Mouse (Mus musculus) hindbrain, embryonic 10.5 days (tissue): ENCODE results near the gene Fam171a2. TPM values are rescaled to one million over a fixed set of nuclear protein-coding genes. Genes with fewer than 3 reads are reported as not detected.
A peak's percentile ranks its signal among the peaks of the same experiment; 100 is the strongest.

ENCODE experiments used
- DNase-seq: peaks from one replicate; pipeline ENCODE4 v3.0.0-alpha.2; 2017; ENCODE audit warnings: low spot score
- H3K27ac ChIP-seq: fragments of 300-500 bp; sonication (generic); 2 replicates; pipeline ENCODE4 v1.5.1; 2016; ENCODE audit warnings: mild to moderate bottlenecking, moderate library complexity
- H3K27me3 ChIP-seq: fragments of 300-500 bp; sonication (generic); 2 replicates; pipeline ENCODE4 v1.6.1; 2016; ENCODE audit warnings: mild to moderate bottlenecking; ENCODE audit not compliant: poor library complexity, insufficient read depth, severe bottlenecking
- H3K36me3 ChIP-seq: fragments of 300-500 bp; sonication (generic); 2 replicates; pipeline ENCODE4 v1.6.1; 2016; ENCODE audit warnings: mild to moderate bottlenecking, moderate library complexity
- H3K4me1 ChIP-seq: fragments of 300-500 bp; sonication (generic); replicated peaks from 2 replicates; pipeline ENCODE4 v1.6.1; 2016; ENCODE audit warnings: mild to moderate bottlenecking
- H3K4me3 ChIP-seq: fragments of 300-500 bp; sonication (generic); 2 replicates; pipeline ENCODE4 v1.5.1; 2016; ENCODE audit warnings: mild to moderate bottlenecking, moderate library complexity
- H3K9me3 ChIP-seq: fragments of 300-500 bp; sonication (generic); 2 replicates; pipeline ENCODE4 v1.6.1; 2016; ENCODE audit warnings: mild to moderate bottlenecking, moderate library complexity
- WGBS: fragments of 180-500 bp; shearing (Covaris S2); methylation state at CpG from one replicate; pipeline ENCODE4 v1.1.7; 2016; 5-methylcytosine and 5-hydroxymethylcytosine counted together
- polyA plus RNA-seq: library from polyadenylated mRNA; unstranded; fragments of >200 nt; fragmentation: Nextera tagmentation; extraction: Ambion mirVana; gene quantifications from 2 replicates; pipeline ENCODE4 v1.2.1, GENCODE M21; 2016

Fam171a2 gene
- polyA plus RNA-seq, 1 experiment from 2014 or later, result 8.3 TPM

GRCm38 (mm10) chr11:102437120-102438061 is 10.1 kb downstream of the Fam171a2 start:
- Histone ChIP-seq H3K36me3 (peaks cover 95% of the 10 kb centered on the region), H3K9me3 (no peaks in the 10 kb centered on the region), H3K27me3 (peaks cover 50% of the 10 kb centered on the region), H3K27ac (peak overlapping the region; percentile 79), H3K4me3 (peak overlapping the region; percentile 53), H3K4me1 (peaks cover 46% of the 10 kb centered on the region)
- 1% methylated on average over 87 of the region's 87 CpGs for WGBS
- peak; percentile 76 for DNase-seq

- DNase-seq, result no peak
- WGBS, result 88% methylated on average over 10 of the region's 10 CpGs
- H3K4me3 ChIP-seq, result no peak overlapping the region
- peaks cover 51% of the 10 kb centered on the region for H3K4me1 ChIP-seq
- H3K36me3 ChIP-seq, result peaks cover 85% of the 10 kb centered on the region
- no peaks in the 10 kb centered on the region for H3K9me3 ChIP-seq
- peaks cover 50% of the 10 kb centered on the region for H3K27me3 ChIP-seq
- H3K27ac ChIP-seq, result no peak overlapping the region
Observed at GRCm38 (mm10) chr11:102436471-102436790, 11.1 kb downstream of the Fam171a2 start.

DNA sequence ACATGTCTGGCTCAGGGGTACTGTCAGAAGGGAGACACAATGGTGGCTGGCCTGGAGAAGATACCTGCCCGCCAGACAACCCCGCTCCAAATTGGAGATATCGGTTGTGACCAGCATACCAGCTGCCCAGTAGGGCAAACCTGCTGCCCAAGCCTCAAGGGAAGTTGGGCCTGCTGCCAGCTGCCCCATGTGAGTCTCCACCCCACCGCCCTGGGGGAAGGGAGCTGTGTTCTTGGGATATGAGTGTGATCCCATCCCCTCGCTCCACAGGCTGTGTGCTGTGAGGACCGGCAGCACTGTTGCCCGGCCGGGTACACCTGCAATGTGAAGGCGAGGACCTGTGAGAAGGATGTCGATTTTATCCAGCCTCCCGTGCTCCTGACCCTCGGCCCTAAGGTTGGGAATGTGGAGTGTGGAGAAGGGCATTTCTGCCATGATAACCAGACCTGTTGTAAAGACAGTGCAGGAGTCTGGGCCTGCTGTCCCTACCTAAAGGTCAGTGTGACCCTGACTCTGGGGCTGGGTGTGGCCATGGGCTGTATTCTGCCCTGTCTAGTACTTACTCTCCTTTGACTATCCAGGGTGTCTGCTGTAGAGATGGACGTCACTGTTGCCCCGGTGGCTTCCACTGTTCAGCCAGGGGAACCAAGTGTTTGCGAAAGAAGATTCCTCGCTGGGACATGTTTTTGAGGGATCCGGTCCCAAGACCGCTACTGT is 11.6 kb downstream of the Fam171a2 start:
- H3K4me3 ChIP-seq, result no peak overlapping the region
- H3K36me3 ChIP-seq, result peaks cover 80% of the 10 kb centered on the region
- WGBS, result 93% methylated on average over 18 of the region's 18 CpGs

GRCm38 (mm10) chr11:102434816-102435705 is 12.4 kb downstream of the Fam171a2 start:
- WGBS, result 93% methylated on average over 11 of the region's 11 CpGs
- no peak for DNase-seq
- no peak overlapping the region for H3K27ac ChIP-seq
- no peaks in the 10 kb centered on the region for H3K9me3 ChIP-seq
- H3K4me3 ChIP-seq, result no peak overlapping the region
- H3K4me1 ChIP-seq, result peaks cover 64% of the 10 kb centered on the region
- peaks cover 42% of the 10 kb centered on the region for H3K27me3 ChIP-seq
- peaks cover 72% of the 10 kb centered on the region for H3K36me3 ChIP-seq

More for the DNA sequence above, 11.6 kb downstream of the Fam171a2 start:
- Histone ChIP-seq H3K4me1 (peaks cover 56% of the 10 kb centered on the region), H3K27me3 (peaks cover 47% of the 10 kb centered on the region), H3K27ac (no peak overlapping the region), H3K9me3 (no peaks in the 10 kb centered on the region)
- DNase-seq, result no peak

DNA sequence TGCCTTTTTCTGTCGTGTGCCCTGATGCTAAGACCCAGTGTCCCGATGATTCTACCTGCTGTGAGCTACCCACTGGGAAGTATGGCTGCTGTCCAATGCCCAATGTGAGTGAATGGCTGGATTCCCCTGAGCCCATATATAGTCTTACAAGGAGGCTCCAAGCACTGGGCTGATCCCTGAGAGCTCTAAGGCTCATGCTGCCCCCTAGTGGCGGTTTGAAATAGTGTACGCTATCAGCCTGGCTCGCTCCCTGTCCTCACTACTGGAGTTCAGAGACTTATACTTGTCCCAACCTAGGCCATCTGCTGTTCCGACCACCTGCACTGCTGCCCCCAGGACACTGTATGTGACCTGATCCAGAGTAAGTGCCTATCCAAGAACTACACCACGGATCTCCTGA is 13.1 kb downstream of the Fam171a2 start:
- Histone ChIP-seq H3K9me3 (no peaks in the 10 kb centered on the region), H3K4me3 (no peak overlapping the region), H3K4me1 (peaks cover 66% of the 10 kb centered on the region), H3K27ac (no peak overlapping the region), H3K27me3 (peaks cover 35% of the 10 kb centered on the region), H3K36me3 (peaks cover 65% of the 10 kb centered on the region)
- peak; percentile 87 for DNase-seq
- WGBS, result 10% methylated on average over 7 of the region's 7 CpGs

GRCm38 (mm10) chr11:102433866-102434265 is 13.6 kb downstream of the Fam171a2 start:
- Histone ChIP-seq H3K36me3 (peaks cover 60% of the 10 kb centered on the region), H3K4me1 (peaks cover 65% of the 10 kb centered on the region), H3K27ac (no peak overlapping the region), H3K4me3 (no peak overlapping the region), H3K9me3 (no peaks in the 10 kb centered on the region), H3K27me3 (peaks cover 35% of the 10 kb centered on the region)
- 93% methylated on average over 7 of the region's 7 CpGs for WGBS
- DNase-seq, result no peak

GRCm38 (mm10) chr11:102432896-102433295 is 14.6 kb downstream of the Fam171a2 start:
- H3K4me3 ChIP-seq, result no peak overlapping the region
- no peaks in the 10 kb centered on the region for H3K9me3 ChIP-seq
- DNase-seq, result no peak
- peaks cover 50% of the 10 kb centered on the region for H3K36me3 ChIP-seq
- H3K4me1 ChIP-seq, result peaks cover 55% of the 10 kb centered on the region
- no peak overlapping the region for H3K27ac ChIP-seq
- 96% methylated on average over 6 of the region's 6 CpGs for WGBS
- H3K27me3 ChIP-seq, result peaks cover 27% of the 10 kb centered on the region

- 64% methylated on average over 16 of the region's 16 CpGs for WGBS
- Histone ChIP-seq H3K27me3 (peaks cover 24% of the 10 kb centered on the region), H3K4me1 (peaks cover 49% of the 10 kb centered on the region), H3K27ac (no peak overlapping the region), H3K4me3 (no peak overlapping the region), H3K9me3 (no peaks in the 10 kb centered on the region), H3K36me3 (peaks cover 44% of the 10 kb centered on the region)
- no peak for DNase-seq
Observed at GRCm38 (mm10) chr11:102432115-102432843, 15.2 kb downstream of the Fam171a2 start.

DNA sequence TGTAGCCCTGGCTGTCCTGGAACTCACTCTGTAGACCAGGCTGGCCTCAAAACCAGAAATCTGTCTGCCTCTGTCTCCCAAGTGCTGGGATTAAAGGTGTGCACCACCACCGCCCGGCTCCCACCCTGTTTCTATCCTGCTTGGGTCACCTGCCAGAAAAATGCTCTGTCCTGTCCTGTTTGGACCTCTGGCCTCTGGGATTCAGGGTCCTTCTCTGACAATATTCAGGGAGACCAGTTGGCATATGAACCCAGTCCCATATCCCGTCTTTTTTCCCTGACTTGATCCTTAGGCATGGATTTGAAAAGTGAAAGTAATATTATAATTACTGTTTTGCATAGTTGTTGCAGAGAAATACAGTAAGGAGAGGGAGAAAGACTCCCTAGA is 15.8 kb downstream of the Fam171a2 start:
- peaks cover 39% of the 10 kb centered on the region for H3K36me3 ChIP-seq
- no peak overlapping the region for H3K27ac ChIP-seq
- no peak overlapping the region for H3K4me3 ChIP-seq
- peaks cover 18% of the 10 kb centered on the region for H3K27me3 ChIP-seq
- WGBS, result 87% methylated on average over 3 of the region's 3 CpGs
- no peaks in the 10 kb centered on the region for H3K9me3 ChIP-seq
- DNase-seq, result no peak
- peaks cover 43% of the 10 kb centered on the region for H3K4me1 ChIP-seq

GRCm38 (mm10) chr11:102431018-102431645 is 16.4 kb downstream of the Fam171a2 start:
- DNase-seq, result peak; percentile 84
- H3K4me3 ChIP-seq, result peak overlapping the region; percentile 61
- peaks cover 33% of the 10 kb centered on the region for H3K36me3 ChIP-seq
- 2% methylated on average over 7 of the region's 7 CpGs for WGBS
- H3K9me3 ChIP-seq, result no peaks in the 10 kb centered on the region
- H3K27ac ChIP-seq, result peak overlapping the region; percentile 82
- H3K4me1 ChIP-seq, result peaks cover 42% of the 10 kb centered on the region
- H3K27me3 ChIP-seq, result peaks cover 12% of the 10 kb centered on the region

DNA sequence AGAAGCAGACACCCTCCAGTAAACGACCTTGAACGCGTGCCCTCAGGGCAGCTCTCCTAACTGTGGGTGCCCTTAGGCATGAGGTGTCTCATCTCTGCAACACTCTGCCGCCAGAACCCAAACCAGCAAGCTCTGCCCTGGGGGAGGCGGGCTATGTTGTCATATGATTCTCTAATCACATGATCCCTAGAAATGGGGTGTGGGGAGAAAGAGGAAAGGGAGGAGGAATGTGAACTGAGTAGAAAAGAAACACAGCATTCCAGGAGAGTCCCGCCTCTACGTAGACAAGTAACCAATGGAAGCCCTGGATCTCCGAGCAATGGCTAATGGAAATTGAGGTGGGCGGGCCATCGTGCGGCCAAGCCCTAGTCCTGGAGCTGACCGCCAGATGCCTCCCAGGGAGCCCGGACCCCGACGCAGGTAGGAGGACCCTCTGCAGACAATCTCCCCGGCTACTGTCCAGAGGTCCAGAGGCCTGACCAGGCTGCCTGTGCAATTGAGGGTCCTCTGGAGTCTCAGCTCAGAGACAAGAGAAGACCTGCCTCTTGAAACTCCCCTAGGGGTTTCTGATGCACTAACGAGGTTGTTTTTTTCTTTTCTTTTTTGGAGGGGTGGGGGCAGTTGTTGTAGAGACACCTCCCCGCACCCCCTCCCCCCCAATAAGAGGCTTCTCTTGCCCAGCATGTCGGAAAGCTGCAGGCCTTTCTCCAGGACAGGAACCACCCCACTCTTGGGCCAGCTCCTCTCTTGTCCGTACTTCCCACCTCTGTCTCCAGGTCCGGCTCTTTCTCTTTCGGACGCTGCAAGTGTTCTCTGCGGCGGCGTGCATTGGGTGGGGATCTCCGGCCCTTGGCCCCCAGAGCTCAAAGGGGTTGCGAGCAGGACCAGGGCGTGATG is 17.1 kb downstream of the Fam171a2 start, which contains the start of gene Grn:
Grn (plus strand) TSS at position 195 of the 897 bp plus-strand sequence.
- Histone ChIP-seq H3K27me3 (peaks cover 7% of the 10 kb centered on the region; the same call in 1 of the 2 replicates), H3K36me3 (peaks cover 25% of the 10 kb centered on the region), H3K9me3 (no peaks in the 10 kb centered on the region), H3K4me3 (peak within 1 kb of the TSS; percentile 61), H3K4me1 (peaks cover 42% of the 10 kb centered on the region), H3K27ac (peak within 1 kb of the TSS; percentile 82)
- peak; percentile 87 for DNase-seq
- under 1% methylated on average over 29 of the region's 29 CpGs for WGBS
